Mouse (Mus musculus): ENCODE data around the gene Fos. TPM values are rescaled to one million over a fixed set of nuclear protein-coding genes. Genes with fewer than 3 reads are reported as not detected.

Gene Fos
- polyA plus RNA-seq, 1 experiment from 2014 or later = 1.1 TPM

GRCm38 (mm10) chr12:85496336-85496735 is 22.6 kb downstream of the Fos start:
- H3K9ac ChIP-seq (replicated peaks) = no peak overlapping the region
- H3K4me3 ChIP-seq = no peak overlapping the region
- no peak overlapping the region for H3K4me2 ChIP-seq (replicated peaks)
- ATAC-seq (ENCODE audit: low FRiP score, low read depth) = no peak
- H3K4me1 ChIP-seq = peaks cover 4% of the 10 kb centered on the region; the same call in 1 of the 2 replicates
- WGBS = 71% methylated on average over 7 of the region's 7 CpGs
- H3K27ac ChIP-seq (replicated peaks) = no peak overlapping the region
- peaks cover 7% of the 10 kb centered on the region; the same call in 1 of the 2 replicates for H3K27me3 ChIP-seq
- H3K36me3 ChIP-seq = no peaks in the 10 kb centered on the region
- H3K9me3 ChIP-seq = peaks cover under 1% of the 10 kb centered on the region; the same call in 1 of the 2 replicates

GRCm38 (mm10) chr12:85496755-85497154 is 23.1 kb downstream of the Fos start:
- H3K9me3 ChIP-seq = peaks cover 3% of the 10 kb centered on the region; the same call in 1 of the 2 replicates
- 22% methylated on average over 7 of the region's 7 CpGs for WGBS
- H3K9ac ChIP-seq (replicated peaks) = no peak overlapping the region
- H3K4me3 ChIP-seq = no peak overlapping the region
- H3K27me3 ChIP-seq = peaks cover 7% of the 10 kb centered on the region; the same call in 1 of the 2 replicates
- no peaks in the 10 kb centered on the region for H3K36me3 ChIP-seq
- no peak for ATAC-seq (ENCODE audit: low FRiP score, low read depth)
- H3K4me2 ChIP-seq (replicated peaks) = no peak overlapping the region
- H3K4me1 ChIP-seq = peaks cover 3% of the 10 kb centered on the region; the same call in 1 of the 2 replicates
- no peak overlapping the region for H3K27ac ChIP-seq (replicated peaks)

- peaks cover 7% of the 10 kb centered on the region; the same call in 1 of the 2 replicates for H3K27me3 ChIP-seq
- H3K4me3 ChIP-seq = no peak overlapping the region
- H3K27ac ChIP-seq (replicated peaks) = no peak overlapping the region
- peaks cover 3% of the 10 kb centered on the region; the same call in 1 of the 2 replicates for H3K9me3 ChIP-seq
- no peak for ATAC-seq (ENCODE audit: low FRiP score, low read depth)
- 70% methylated on average over 11 of the region's 11 CpGs for WGBS
- no peaks in the 10 kb centered on the region for H3K4me1 ChIP-seq
- H3K4me2 ChIP-seq (replicated peaks) = no peak overlapping the region
- no peak overlapping the region for H3K9ac ChIP-seq (replicated peaks)
- no peaks in the 10 kb centered on the region for H3K36me3 ChIP-seq
Observed at GRCm38 (mm10) chr12:85497310-85498135, 23.8 kb downstream of the Fos start.

GRCm38 (mm10) chr12:85499001-85499400 is 25.3 kb downstream of the Fos start:
- no peak overlapping the region for H3K4me3 ChIP-seq
- ATAC-seq (ENCODE audit: low FRiP score, low read depth) = no peak
- 89% methylated on average over 8 of the region's 8 CpGs for WGBS
- H3K27ac ChIP-seq (replicated peaks) = no peak overlapping the region
- H3K4me2 ChIP-seq (replicated peaks) = no peak overlapping the region
- peaks cover 3% of the 10 kb centered on the region; the same call in 1 of the 2 replicates for H3K9me3 ChIP-seq
- H3K4me1 ChIP-seq = no peaks in the 10 kb centered on the region
- H3K9ac ChIP-seq (replicated peaks) = no peak overlapping the region
- H3K36me3 ChIP-seq = no peaks in the 10 kb centered on the region
- no peaks in the 10 kb centered on the region for H3K27me3 ChIP-seq

DNA sequence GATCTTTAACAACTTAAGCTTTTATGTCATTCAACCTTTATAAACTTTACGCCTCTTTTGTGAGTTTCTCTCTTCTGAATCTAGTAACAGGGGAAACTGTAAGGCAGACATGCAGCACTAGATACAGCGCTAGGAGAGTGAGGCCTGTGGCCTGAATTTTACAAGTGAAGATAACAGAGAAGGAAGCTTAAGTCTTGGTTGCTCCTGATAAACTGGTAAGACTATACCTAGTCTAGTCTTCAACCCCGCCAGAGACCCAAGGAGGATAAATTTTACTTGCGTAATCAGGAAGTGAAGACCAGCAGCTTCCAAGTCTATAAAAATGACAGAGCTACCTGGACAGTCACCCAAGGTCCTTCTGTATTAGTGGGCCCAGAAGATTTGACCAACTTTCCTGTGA is 29.0 kb downstream of the Fos start:
- Histone ChIP-seq H3K4me3 (no peak overlapping the region), H3K27me3 (no peaks in the 10 kb centered on the region), H3K27ac (replicated peaks) (no peak overlapping the region), H3K4me1 (no peaks in the 10 kb centered on the region), H3K36me3 (no peaks in the 10 kb centered on the region), H3K4me2 (replicated peaks) (no peak overlapping the region), H3K9ac (replicated peaks) (no peak overlapping the region), H3K9me3 (peaks cover 3% of the 10 kb centered on the region; the same call in 1 of the 2 replicates)
- 91% methylated on average over 4 of the region's 4 CpGs for WGBS
- ATAC-seq (ENCODE audit: low FRiP score, low read depth) = no peak

- Histone ChIP-seq H3K4me2 (replicated peaks) (no peak overlapping the region), H3K4me1 (no peaks in the 10 kb centered on the region), H3K27me3 (no peaks in the 10 kb centered on the region), H3K9me3 (no peaks in the 10 kb centered on the region), H3K9ac (replicated peaks) (no peak overlapping the region), H3K4me3 (no peak overlapping the region), H3K36me3 (no peaks in the 10 kb centered on the region), H3K27ac (replicated peaks) (no peak overlapping the region)
- WGBS = 31% methylated on average over 3 of the region's 3 CpGs
- no peak for ATAC-seq (ENCODE audit: low FRiP score, low read depth)
Observed at GRCm38 (mm10) chr12:85508235-85508634, 34.5 kb downstream of the Fos start.

- no peak overlapping the region for H3K4me2 ChIP-seq (replicated peaks)
- no peak for ATAC-seq (ENCODE audit: low FRiP score, low read depth)
- H3K9ac ChIP-seq (replicated peaks) = no peak overlapping the region
- no peak overlapping the region for H3K27ac ChIP-seq (replicated peaks)
- H3K9me3 ChIP-seq = no peaks in the 10 kb centered on the region
- no peak overlapping the region for H3K4me3 ChIP-seq
- H3K4me1 ChIP-seq = no peaks in the 10 kb centered on the region
- H3K27me3 ChIP-seq = no peaks in the 10 kb centered on the region
- 93% methylated on average over 2 of the region's 2 CpGs for WGBS
- no peaks in the 10 kb centered on the region for H3K36me3 ChIP-seq
Observed at GRCm38 (mm10) chr12:85510013-85510412, 36.3 kb downstream of the Fos start.

- no peak overlapping the region for H3K9ac ChIP-seq (replicated peaks)
- H3K27me3 ChIP-seq = no peaks in the 10 kb centered on the region
- H3K9me3 ChIP-seq = no peaks in the 10 kb centered on the region
- 74% methylated on average over 6 of the region's 6 CpGs for WGBS
- H3K27ac ChIP-seq (replicated peaks) = no peak overlapping the region
- no peak overlapping the region for H3K4me2 ChIP-seq (replicated peaks)
- H3K4me1 ChIP-seq = no peaks in the 10 kb centered on the region
- no peak overlapping the region for H3K4me3 ChIP-seq
- no peaks in the 10 kb centered on the region for H3K36me3 ChIP-seq
- no peak for ATAC-seq (ENCODE audit: low FRiP score, low read depth)
Observed at GRCm38 (mm10) chr12:85513789-85514447, 40.2 kb downstream of the Fos start.

- Histone ChIP-seq H3K4me1 (no peaks in the 10 kb centered on the region), H3K4me2 (replicated peaks) (no peak overlapping the region), H3K9ac (replicated peaks) (no peak overlapping the region), H3K36me3 (no peaks in the 10 kb centered on the region), H3K4me3 (no peak overlapping the region), H3K27ac (replicated peaks) (no peak overlapping the region), H3K9me3 (no peaks in the 10 kb centered on the region), H3K27me3 (no peaks in the 10 kb centered on the region)
- 82% methylated on average over 5 of the region's 5 CpGs for WGBS
- no peak for ATAC-seq (ENCODE audit: low FRiP score, low read depth)
Observed at GRCm38 (mm10) chr12:85514958-85515357, 41.3 kb downstream of the Fos start.

- no peak for ATAC-seq (ENCODE audit: low FRiP score, low read depth)
- no peak overlapping the region for H3K4me2 ChIP-seq (replicated peaks)
- H3K9ac ChIP-seq (replicated peaks) = no peak overlapping the region
- no peaks in the 10 kb centered on the region for H3K36me3 ChIP-seq
- no peak overlapping the region for H3K27ac ChIP-seq (replicated peaks)
- 93% methylated on average over 3 of the region's 3 CpGs for WGBS
- no peaks in the 10 kb centered on the region for H3K27me3 ChIP-seq
- H3K9me3 ChIP-seq = no peaks in the 10 kb centered on the region
- H3K4me3 ChIP-seq = no peak overlapping the region
- H3K4me1 ChIP-seq = no peaks in the 10 kb centered on the region
Observed at GRCm38 (mm10) chr12:85515865-85516264, 42.2 kb downstream of the Fos start.

DNA sequence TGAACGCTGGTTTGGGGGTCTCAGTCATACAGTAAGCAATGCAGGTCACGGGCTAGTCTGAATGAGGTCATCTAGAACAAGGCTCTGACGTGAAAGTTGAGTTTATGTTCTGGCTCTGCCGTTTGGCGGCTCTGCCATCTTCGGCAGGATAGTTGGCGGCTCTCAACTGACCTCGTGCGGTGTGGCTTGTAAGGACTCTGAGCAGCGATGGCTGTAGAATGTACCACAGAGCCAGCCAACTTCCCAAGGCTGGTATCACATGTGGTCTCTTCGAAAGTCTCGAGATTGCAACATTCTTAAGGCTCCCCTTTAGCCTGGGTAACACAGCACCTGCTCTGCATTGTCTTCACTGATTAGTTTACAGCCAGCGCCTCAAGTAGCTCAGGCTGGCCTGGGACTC is 43.6 kb downstream of the Fos start:
- Histone ChIP-seq H3K36me3 (no peaks in the 10 kb centered on the region), H3K9ac (replicated peaks) (no peak overlapping the region), H3K9me3 (no peaks in the 10 kb centered on the region), H3K4me2 (replicated peaks) (no peak overlapping the region), H3K4me3 (no peak overlapping the region), H3K4me1 (no peaks in the 10 kb centered on the region), H3K27me3 (no peaks in the 10 kb centered on the region), H3K27ac (replicated peaks) (no peak overlapping the region)
- no peak for ATAC-seq (ENCODE audit: low FRiP score, low read depth)
- 90% methylated on average over 13 of the region's 13 CpGs for WGBS

- no peak for ATAC-seq (ENCODE audit: low FRiP score, low read depth)
- Histone ChIP-seq H3K4me2 (replicated peaks) (no peak overlapping the region), H3K27me3 (no peaks in the 10 kb centered on the region), H3K4me1 (no peaks in the 10 kb centered on the region), H3K36me3 (no peaks in the 10 kb centered on the region), H3K27ac (replicated peaks) (no peak overlapping the region), H3K4me3 (no peak overlapping the region), H3K9me3 (no peaks in the 10 kb centered on the region), H3K9ac (replicated peaks) (no peak overlapping the region)
- 88% methylated on average over 5 of the region's 5 CpGs for WGBS
Observed at GRCm38 (mm10) chr12:85518009-85518408, 44.3 kb downstream of the Fos start.

All from midbrain, embryonic 12.5 days (tissue).